Mouse (Mus musculus) cerebellum, postnatal 10 days (tissue): Measurements from ENCODE around the gene Gm6309.
"Not testable (repeated sequence)": the region's sequence is repeated elsewhere in the genome, so short reads cannot be mapped to it uniquely, and the experiment has no call there.

Source experiments
- DNase-seq, 2 experiments: peaks; one replicate each; pipeline ENCODE4 v3.0.0; 2021; ENCODE audit warnings: mixed read lengths in 2 of 2

Gene Gm6309

GRCm38 (mm10) chr5:146170621-146171020 lies at the start of gene Gm6309:
Gene Gm6309 (minus strand): TSS chr5:146170721.
- not testable (repeated sequence) for DNase-seq

- no peak for DNase-seq
These were observed 35.0 kb upstream of the Gm6309 start for GRCm38 (mm10) chr5:146205537-146205936.

- no peak for DNase-seq
These were observed 33.4 kb upstream of the Gm6309 start for GRCm38 (mm10) chr5:146203921-146204320.

- DNase-seq: no peak
These were observed 30.1 kb upstream of the Gm6309 start for GRCm38 (mm10) chr5:146200580-146200979.

GRCm38 (mm10) chr5:146199540-146199939 lies 29.0 kb upstream of the Gm6309 start:
- no peak for DNase-seq

- no peak for DNase-seq
These were observed 28.6 kb upstream of the Gm6309 start for GRCm38 (mm10) chr5:146199073-146199472.

- peak in 1 of 2 experiments; percentile 29 for DNase-seq
These were observed 22.8 kb upstream of the Gm6309 start for GRCm38 (mm10) chr5:146193360-146193759.

GRCm38 (mm10) chr5:146190501-146191269 lies 20.2 kb upstream of the Gm6309 start:
- peak; percentile 80 to 83 for DNase-seq

- no peak for DNase-seq
These were observed 19.6 kb upstream of the Gm6309 start for GRCm38 (mm10) chr5:146190093-146190492.

- peak; percentile 62 for DNase-seq
These were observed 18.2 kb upstream of the Gm6309 start for GRCm38 (mm10) chr5:146188712-146189111.

GRCm38 (mm10) chr5:146188144-146188543 lies 17.6 kb upstream of the Gm6309 start:
- DNase-seq: peak; percentile 18 to 31

GRCm38 (mm10) chr5:146187441-146187840 lies 16.9 kb upstream of the Gm6309 start:
- DNase-seq: peak; percentile 84 to 87

GRCm38 (mm10) chr5:146185204-146185603 lies 14.7 kb upstream of the Gm6309 start, which contains the start of gene 1700001J03Rik:
Gene 1700001J03Rik (minus strand): TSS chr5:146185304.
- not testable (repeated sequence) for DNase-seq

- peak; percentile 66 to 74 for DNase-seq
These were observed 2.2 kb upstream of the Gm6309 start for GRCm38 (mm10) chr5:146172744-146173143.

- DNase-seq: not testable (repeated sequence)
These were observed 10.1 kb downstream of the Gm6309 start, which contains the start of gene Gm5565 for GRCm38 (mm10) chr5:146160439-146160838. Gene Gm5565 (minus strand): TSS chr5:146160539.

GRCm38 (mm10) chr5:146158326-146158725 lies 12.2 kb downstream of the Gm6309 start:
- not testable (repeated sequence) for DNase-seq

- DNase-seq: no peak
These were observed 20.1 kb downstream of the Gm6309 start for GRCm38 (mm10) chr5:146150454-146150853.

GRCm38 (mm10) chr5:146147903-146148302 lies 22.6 kb downstream of the Gm6309 start:
- DNase-seq: peak; percentile 9 to 19
